Mouse (Mus musculus) ES-Bruce4 (cell line): ENCODE results near the gene Fgfr2. TPM values are rescaled to one million over a fixed set of nuclear protein-coding genes. Genes with fewer than 3 reads are reported as not detected.

Experiments used
- H3K27ac ChIP-seq: 2 replicates; pipeline ENCODE4 v1.5.1; 2012; ENCODE audit warnings: low read length, inconsistent platforms; ENCODE audit not compliant: insufficient read depth
- H3K27me3 ChIP-seq: 2 replicates; pipeline ENCODE4 v1.6.1; 2012; ENCODE audit warnings: mild to moderate bottlenecking, low read length, inconsistent platforms; ENCODE audit not compliant: control insufficient read depth, poor library complexity, insufficient read depth, severe bottlenecking
- H3K36me3 ChIP-seq: 2 replicates; pipeline ENCODE4 v1.6.1; 2012; ENCODE audit warnings: inconsistent platforms, mild to moderate bottlenecking, low read length, moderate library complexity; ENCODE audit not compliant: control insufficient read depth, poor library complexity, insufficient read depth, severe bottlenecking
- H3K4me1 ChIP-seq: one replicate; pipeline ENCODE4 v1.8.1; 2011; ENCODE audit warnings: low read length; ENCODE audit not compliant: control insufficient read depth, insufficient read depth
- H3K4me3 ChIP-seq: 2 replicates; pipeline ENCODE4 v1.5.1; 2011; ENCODE audit warnings: low read depth, mild to moderate bottlenecking, low read length
- H3K9ac ChIP-seq: 2 replicates; pipeline ENCODE4 v1.6.1; 2012; ENCODE audit warnings: low read depth, mild to moderate bottlenecking, inconsistent platforms; ENCODE audit not compliant: poor library complexity, severe bottlenecking
- H3K9me3 ChIP-seq: replicated peaks from 2 replicates; pipeline ENCODE4 v1.6.1; 2012; ENCODE audit warnings: mild to moderate bottlenecking, low read length, inconsistent platforms; ENCODE audit not compliant: control insufficient read depth, poor library complexity, insufficient read depth, severe bottlenecking
- CTCF ChIP-seq: IDR thresholded peaks from one replicate; pipeline ENCODE4 v1.8.1; 2011; ENCODE audit warnings: low read depth, low read length
- EP300 ChIP-seq: IDR thresholded peaks from 2 replicates; pipeline ENCODE4 v1.6.1; 2011; ENCODE audit warnings: low read depth, low read length; ENCODE audit not compliant: insufficient read depth
- POLR2A ChIP-seq: IDR thresholded peaks from one replicate; pipeline ENCODE4 v1.8.1; 2011; ENCODE audit warnings: low read length; ENCODE audit not compliant: insufficient read depth
- polyA plus RNA-seq: library from polyadenylated mRNA; stranded (reverse); fragments of >200 nt; gene quantifications from 2 replicates; pipeline ENCODE4 v1.2.4, GENCODE M21; 2011; ENCODE audit warnings: low read depth; ENCODE audit not compliant: missing spikeins, insufficient read depth, insufficient read length

The Fgfr2 gene
- polyA plus RNA-seq, 1 experiment = 34.8 TPM

DNA sequence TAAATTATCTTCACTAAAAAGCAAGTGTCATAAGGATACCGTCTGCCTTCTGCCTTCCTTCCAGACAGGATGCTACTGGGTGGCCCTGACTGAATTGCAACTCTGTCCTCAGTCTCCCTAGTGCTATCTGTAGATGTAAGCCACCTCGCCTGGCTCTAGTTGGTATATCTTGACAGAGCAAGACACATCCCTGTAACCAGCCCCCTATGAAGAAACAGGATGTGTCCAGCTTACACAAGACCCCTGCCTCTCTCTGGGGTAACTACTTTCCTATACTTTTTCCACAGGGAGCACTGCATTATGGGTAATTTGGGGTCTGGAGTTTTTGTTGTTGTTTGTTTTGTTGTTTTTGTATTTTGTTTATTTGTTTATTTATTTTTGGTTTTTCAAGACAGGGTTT is 447.2 kb downstream of the Fgfr2 start:
- no peaks in the 10 kb centered on the region for H3K9me3 ChIP-seq
- TF ChIP-seq EP300 = no peak
- TF ChIP-seq CTCF = no peak
- TF ChIP-seq POLR2A = no peak
- peaks cover 3% of the 10 kb centered on the region for H3K4me1 ChIP-seq
- H3K27ac ChIP-seq = no peak overlapping the region
- no peaks in the 10 kb centered on the region for H3K36me3 ChIP-seq
- H3K9ac ChIP-seq = no peak overlapping the region
- no peak overlapping the region for H3K4me3 ChIP-seq
- H3K27me3 ChIP-seq = no peaks in the 10 kb centered on the region

DNA sequence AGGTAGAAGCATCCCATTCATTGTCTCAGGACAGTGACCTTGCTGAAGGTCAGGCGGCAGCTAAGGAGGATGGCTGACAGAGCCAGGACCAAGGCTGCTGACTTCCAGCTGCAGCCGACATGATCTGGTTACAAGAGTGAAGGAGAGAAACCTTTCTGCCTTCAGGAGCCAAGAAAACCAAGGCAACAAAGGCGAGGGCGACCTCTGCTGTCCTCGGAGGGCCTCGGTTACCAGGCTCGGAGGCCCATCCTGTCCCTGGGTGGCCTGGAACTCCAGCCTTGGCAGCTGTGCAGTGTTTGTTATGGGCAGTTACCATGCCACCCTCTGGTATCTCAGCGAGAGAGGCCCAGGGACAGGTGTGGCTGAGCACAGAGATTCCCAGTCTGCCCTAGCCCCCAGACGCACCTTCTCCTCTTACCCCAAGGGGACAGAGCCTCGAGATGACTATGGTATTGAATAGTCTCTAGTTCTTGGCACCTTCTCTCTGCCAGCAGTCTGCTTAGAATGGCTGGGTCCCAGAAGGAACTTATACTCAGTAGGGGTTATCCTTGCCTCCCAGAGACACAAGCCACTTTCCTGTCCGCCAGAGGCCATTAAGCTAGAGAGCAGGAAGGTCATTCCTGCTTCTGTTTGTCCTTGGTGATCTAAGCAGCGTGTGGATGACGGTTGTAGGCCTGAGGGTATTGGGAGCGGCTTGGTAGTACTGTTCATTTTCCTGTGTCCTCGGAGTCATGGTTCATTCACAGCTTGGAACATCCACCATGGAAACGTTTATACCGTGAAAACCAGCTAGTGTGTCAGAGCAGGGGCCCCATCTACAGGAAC is 449.0 kb downstream of the Fgfr2 start:
- peaks cover 3% of the 10 kb centered on the region for H3K4me1 ChIP-seq
- H3K9me3 ChIP-seq = no peaks in the 10 kb centered on the region
- no peak overlapping the region for H3K9ac ChIP-seq
- no peak overlapping the region for H3K4me3 ChIP-seq
- TF ChIP-seq POLR2A = no peak
- TF ChIP-seq EP300 = peak; percentile 52; the same call in 1 of the 2 replicates
- peak; percentile 41 for TF ChIP-seq CTCF
- H3K27ac ChIP-seq = no peak overlapping the region
- H3K27me3 ChIP-seq = no peaks in the 10 kb centered on the region
- no peaks in the 10 kb centered on the region for H3K36me3 ChIP-seq

DNA sequence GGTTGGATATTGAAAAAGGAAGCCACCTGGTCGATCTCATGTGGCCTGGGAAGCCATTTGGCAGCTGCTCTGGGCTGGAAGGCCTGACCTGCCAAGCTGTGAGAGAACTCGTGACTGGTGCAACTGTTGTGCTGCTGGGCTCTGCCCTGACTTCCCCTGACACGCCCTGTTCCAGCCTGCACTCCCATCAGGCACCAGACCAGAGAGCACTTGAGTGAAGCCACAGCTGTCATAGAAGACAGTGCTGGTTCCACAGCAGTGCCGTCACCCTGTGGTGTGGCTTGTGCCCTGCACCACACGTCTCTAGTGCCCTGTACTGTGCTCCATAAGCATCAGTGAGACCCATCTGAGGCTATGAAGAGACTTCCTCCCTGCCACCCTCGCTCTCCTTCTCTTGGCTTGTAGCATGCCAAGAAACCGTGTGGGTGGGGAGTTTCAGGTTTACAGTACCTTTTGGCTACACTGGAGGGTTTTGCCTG is 450.6 kb downstream of the Fgfr2 start:
- no peak overlapping the region for H3K27ac ChIP-seq
- H3K9me3 ChIP-seq = no peaks in the 10 kb centered on the region
- H3K4me3 ChIP-seq = no peak overlapping the region
- H3K36me3 ChIP-seq = no peaks in the 10 kb centered on the region
- TF ChIP-seq EP300 (no peak), CTCF (no peak), POLR2A (no peak)
- H3K27me3 ChIP-seq = no peaks in the 10 kb centered on the region
- H3K9ac ChIP-seq = no peak overlapping the region
- peaks cover 3% of the 10 kb centered on the region for H3K4me1 ChIP-seq

DNA sequence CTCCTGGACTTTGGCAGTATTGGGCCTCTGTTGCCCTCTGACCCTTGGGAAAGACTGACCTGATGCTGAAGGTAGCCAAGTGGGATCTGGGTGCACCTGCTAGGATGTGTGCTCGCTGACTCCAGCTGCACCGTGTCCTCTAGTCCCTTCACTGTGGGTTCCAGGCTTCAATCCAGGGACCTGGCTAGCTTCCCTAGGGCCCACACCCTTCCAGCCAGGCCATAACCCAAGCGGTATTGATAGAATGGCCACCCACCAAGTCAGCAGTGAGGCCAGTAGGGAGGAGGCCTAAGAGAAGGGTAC is 452.3 kb downstream of the Fgfr2 start:
- no peak overlapping the region for H3K4me3 ChIP-seq
- H3K27me3 ChIP-seq = no peaks in the 10 kb centered on the region
- TF ChIP-seq POLR2A (no peak), CTCF (no peak), EP300 (no peak)
- no peaks in the 10 kb centered on the region for H3K9me3 ChIP-seq
- peaks cover 3% of the 10 kb centered on the region for H3K4me1 ChIP-seq
- no peaks in the 10 kb centered on the region for H3K36me3 ChIP-seq
- no peak overlapping the region for H3K27ac ChIP-seq
- no peak overlapping the region for H3K9ac ChIP-seq

DNA sequence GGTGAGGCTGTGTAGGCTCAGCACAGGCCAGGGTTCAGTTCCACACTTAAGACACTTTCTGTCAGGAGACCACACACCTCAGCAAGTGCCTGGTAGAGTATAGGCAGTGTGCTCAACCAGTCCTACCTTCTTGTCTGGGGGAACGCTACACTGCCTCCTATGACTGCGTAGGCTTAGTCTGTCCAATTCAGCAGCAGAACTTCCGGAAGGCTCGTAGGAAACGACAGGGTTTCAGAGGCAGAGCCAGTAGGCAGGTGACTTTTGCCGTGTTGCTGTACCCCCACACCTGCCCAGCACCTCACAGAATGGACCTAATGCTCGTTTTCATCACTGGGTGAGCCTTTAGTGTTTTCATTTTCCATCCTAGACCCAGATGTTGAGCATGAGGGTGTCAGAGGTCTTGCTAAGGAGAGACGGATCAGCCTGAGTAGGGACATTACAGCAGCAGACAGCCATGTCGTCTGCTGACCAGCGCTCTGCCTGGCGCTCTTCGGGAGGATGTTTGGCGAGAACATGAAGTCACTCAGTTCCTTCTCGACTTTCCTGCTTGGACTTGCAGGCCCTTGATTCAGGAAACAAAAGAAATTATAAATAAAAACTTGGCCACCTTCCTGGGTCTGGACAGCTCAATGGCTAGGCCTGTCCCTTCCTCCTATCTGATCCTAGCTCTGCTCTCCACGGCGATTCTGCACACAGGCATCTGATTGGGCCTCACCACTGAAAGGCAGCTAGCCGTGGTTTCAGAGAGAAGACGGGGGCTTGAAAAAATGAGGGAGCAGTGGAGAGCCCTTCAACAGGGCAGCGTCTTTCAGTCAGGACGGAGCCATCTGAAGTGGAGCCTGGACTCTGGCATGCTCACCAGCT is 452.9 kb downstream of the Fgfr2 start:
- no peak overlapping the region for H3K4me3 ChIP-seq
- no peak overlapping the region for H3K9ac ChIP-seq
- no peaks in the 10 kb centered on the region for H3K27me3 ChIP-seq
- no peak overlapping the region for H3K27ac ChIP-seq
- H3K36me3 ChIP-seq = no peaks in the 10 kb centered on the region
- H3K9me3 ChIP-seq = no peaks in the 10 kb centered on the region
- TF ChIP-seq CTCF (no peak), POLR2A (no peak), EP300 (no peak)
- peaks cover 3% of the 10 kb centered on the region for H3K4me1 ChIP-seq
